Mouse (Mus musculus) myocyte (in vitro differentiated cells): Measurements from ENCODE around the gene Trpc2.

Experiments used
- CEBPB ChIP-seq: IDR thresholded peaks from 2 replicates; pipeline ENCODE4 v1.6.1; 2011; ENCODE audit warnings: mild to moderate bottlenecking, moderate library complexity; ENCODE audit not compliant: poor library complexity, insufficient read depth, severe bottlenecking
- E2F4 ChIP-seq: IDR thresholded peaks from one replicate; pipeline ENCODE4 v1.6.1; 2011; ENCODE audit warnings: mild to moderate bottlenecking, control low read depth, moderate library complexity; ENCODE audit not compliant: insufficient read depth
- MAX ChIP-seq: IDR thresholded peaks from one replicate; pipeline ENCODE4 v1.6.1; 2011; ENCODE audit warnings: low read depth, mild to moderate bottlenecking, control low read depth
- MYOD1 ChIP-seq, 3 experiments: IDR thresholded peaks; one replicate each; pipeline ENCODE4 v1.6.1; 2011; ENCODE audit warnings: control low read depth in 2 of 3, low read depth in 2 of 3, mild to moderate bottlenecking in 2 of 3, moderate library complexity in 1 of 3; ENCODE audit not compliant: insufficient read length in 2 of 3, control insufficient read depth in 1 of 3
- MYOG ChIP-seq, 3 experiments: IDR thresholded peaks; one replicate each; pipeline ENCODE4 v1.6.1; 2011; ENCODE audit warnings: control low read depth in 2 of 3, low read depth in 2 of 3, mild to moderate bottlenecking in 2 of 3; ENCODE audit not compliant: insufficient read length in 2 of 3, control insufficient read depth in 1 of 3, insufficient read depth in 1 of 3
- POLR2A ChIP-seq: IDR thresholded peaks from one replicate; pipeline ENCODE4 v1.6.1; 2011; ENCODE audit warnings: low read depth, mild to moderate bottlenecking, control low read depth, moderate library complexity; ENCODE audit not compliant: insufficient read length
- POLR2AphosphoS2 ChIP-seq: IDR thresholded peaks from one replicate; pipeline ENCODE4 v1.6.1; 2011; ENCODE audit warnings: low read depth, control low read depth; ENCODE audit not compliant: insufficient read length
- SRF ChIP-seq: IDR thresholded peaks from one replicate; pipeline ENCODE4 v1.6.1; 2011; ENCODE audit warnings: low read depth; ENCODE audit not compliant: control insufficient read depth, insufficient read length
- TCF12 ChIP-seq: IDR thresholded peaks from one replicate; pipeline ENCODE4 v1.6.1; 2011; ENCODE audit warnings: mild to moderate bottlenecking, control low read depth; ENCODE audit not compliant: poor library complexity, insufficient read depth, severe bottlenecking
- TCF3 ChIP-seq: IDR thresholded peaks from one replicate; pipeline ENCODE4 v1.6.1; 2011; ENCODE audit warnings: low read depth, control low read depth; ENCODE audit not compliant: insufficient read length
- USF1 ChIP-seq: IDR thresholded peaks from one replicate; pipeline ENCODE4 v1.6.1; 2011; ENCODE audit warnings: low read depth, mild to moderate bottlenecking, control low read depth, moderate library complexity

DNA sequence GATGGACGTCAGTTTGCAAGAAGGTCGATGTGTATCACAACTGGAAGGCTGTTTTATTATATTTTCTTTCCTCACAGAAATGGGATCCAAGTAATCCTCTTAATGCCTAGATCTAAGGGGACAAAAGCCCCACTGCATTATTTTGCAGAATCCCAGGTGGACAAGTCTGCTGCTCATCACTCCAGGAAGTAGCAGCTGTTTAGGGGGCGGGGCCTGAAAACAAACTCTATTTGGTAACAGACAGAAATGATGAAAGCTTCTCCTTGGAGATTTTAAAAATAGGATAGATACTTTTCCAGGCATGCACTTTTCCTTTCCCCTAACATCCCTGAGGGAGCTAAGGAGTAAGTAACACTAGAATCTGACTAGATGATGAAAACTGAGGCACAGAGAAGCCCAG lies 45.6 kb upstream of the Trpc2 start:
- TF ChIP-seq MAX (no peak), TCF3 (no peak), POLR2AphosphoS2 (no peak), TCF12 (no peak), POLR2A (no peak), MYOD1 (IDR thresholded peaks at IDR 0.05; ENCODE audit: control insufficient read depth in 1 of 3, insufficient read length in 2 of 3, low read depth in 2 of 3) (no peak), MYOG (IDR thresholded peaks at IDR 0.05; ENCODE audit: control insufficient read depth in 1 of 3, insufficient read depth in 1 of 3, insufficient read length in 2 of 3, low read depth in 2 of 3) (no peak), USF1 (no peak), E2F4 (no peak), CEBPB (no peak), SRF (no peak)
